Mouse (Mus musculus): ENCODE measurements around the gene Pink1. TPM values are rescaled to one million over a fixed set of nuclear protein-coding genes. Genes with fewer than 3 reads are reported as not detected.

Gene Pink1
- polyA plus RNA-seq, 1 experiment: 134 TPM

GRCm38 (mm10) chr4:138304340-138305104, 21.6 kb downstream of the Pink1 start, which contains the start of gene Ddost:
TSS of gene Ddost (plus strand) at chr4:138304730.
- Histone ChIP-seq H3K36me3 (ENCODE audit: control insufficient read depth, insufficient read depth, low read length) (no peaks in the 10 kb centered on the region), H3K27ac (ENCODE audit: control insufficient read depth, insufficient read depth, low read depth, low read length) (peak within 1 kb of the TSS; percentile 74), H3K4me3 (ENCODE audit: control insufficient read depth, low read depth, low read length) (peak within 1 kb of the TSS; percentile 78), H3K4me1 (ENCODE audit: control insufficient read depth, insufficient read depth, low read length) (peaks cover 5% of the 10 kb centered on the region), H3K27me3 (ENCODE audit: control insufficient read depth, insufficient read depth, low read length) (no peaks in the 10 kb centered on the region)
- no peak for TF ChIP-seq CTCF (IDR thresholded peaks at IDR 0.05; ENCODE audit: control insufficient read depth, insufficient read depth, insufficient replicate concordance, low read depth, low read length)
- TF ChIP-seq POLR2A (IDR thresholded peaks at IDR 0.05; ENCODE audit: control insufficient read depth, low read depth, low read length): peak; percentile 76

GRCm38 (mm10) chr4:138303742-138304141, 22.4 kb downstream of the Pink1 start:
- Histone ChIP-seq H3K4me1 (ENCODE audit: control insufficient read depth, insufficient read depth, low read length) (peaks cover 5% of the 10 kb centered on the region), H3K4me3 (ENCODE audit: control insufficient read depth, low read depth, low read length) (peak overlapping the region; percentile 78), H3K36me3 (ENCODE audit: control insufficient read depth, insufficient read depth, low read length) (no peaks in the 10 kb centered on the region), H3K27me3 (ENCODE audit: control insufficient read depth, insufficient read depth, low read length) (no peaks in the 10 kb centered on the region), H3K27ac (ENCODE audit: control insufficient read depth, insufficient read depth, low read depth, low read length) (peak overlapping the region; percentile 74; the same call in 1 of the 2 replicates)
- TF ChIP-seq CTCF (IDR thresholded peaks at IDR 0.05; ENCODE audit: control insufficient read depth, insufficient read depth, insufficient replicate concordance, low read depth, low read length) (no peak), POLR2A (IDR thresholded peaks at IDR 0.05; ENCODE audit: control insufficient read depth, low read depth, low read length) (no peak)

GRCm38 (mm10) chr4:138303011-138303410, 23.1 kb downstream of the Pink1 start:
- no peaks in the 10 kb centered on the region for H3K27me3 ChIP-seq (ENCODE audit: control insufficient read depth, insufficient read depth, low read length)
- TF ChIP-seq CTCF (IDR thresholded peaks at IDR 0.05; ENCODE audit: control insufficient read depth, insufficient read depth, insufficient replicate concordance, low read depth, low read length): no peak
- TF ChIP-seq POLR2A (IDR thresholded peaks at IDR 0.05; ENCODE audit: control insufficient read depth, low read depth, low read length): no peak
- H3K27ac ChIP-seq (ENCODE audit: control insufficient read depth, insufficient read depth, low read depth, low read length): no peak overlapping the region
- H3K4me1 ChIP-seq (ENCODE audit: control insufficient read depth, insufficient read depth, low read length): peaks cover 5% of the 10 kb centered on the region
- H3K4me3 ChIP-seq (ENCODE audit: control insufficient read depth, low read depth, low read length): no peak overlapping the region
- H3K36me3 ChIP-seq (ENCODE audit: control insufficient read depth, insufficient read depth, low read length): no peaks in the 10 kb centered on the region

GRCm38 (mm10) chr4:138301271-138301780, 24.8 kb downstream of the Pink1 start:
- no peaks in the 10 kb centered on the region for H3K27me3 ChIP-seq (ENCODE audit: control insufficient read depth, insufficient read depth, low read length)
- peaks cover 5% of the 10 kb centered on the region for H3K4me1 ChIP-seq (ENCODE audit: control insufficient read depth, insufficient read depth, low read length)
- H3K27ac ChIP-seq (ENCODE audit: control insufficient read depth, insufficient read depth, low read depth, low read length): no peak overlapping the region
- H3K36me3 ChIP-seq (ENCODE audit: control insufficient read depth, insufficient read depth, low read length): no peaks in the 10 kb centered on the region
- TF ChIP-seq CTCF (IDR thresholded peaks at IDR 0.05; ENCODE audit: control insufficient read depth, insufficient read depth, insufficient replicate concordance, low read depth, low read length) (no peak), POLR2A (IDR thresholded peaks at IDR 0.05; ENCODE audit: control insufficient read depth, low read depth, low read length) (no peak)
- no peak overlapping the region for H3K4me3 ChIP-seq (ENCODE audit: control insufficient read depth, low read depth, low read length)

GRCm38 (mm10) chr4:138293949-138294550, 32.1 kb downstream of the Pink1 start:
- no peak overlapping the region for H3K27ac ChIP-seq (ENCODE audit: control insufficient read depth, insufficient read depth, low read depth, low read length)
- no peaks in the 10 kb centered on the region for H3K36me3 ChIP-seq (ENCODE audit: control insufficient read depth, insufficient read depth, low read length)
- no peaks in the 10 kb centered on the region for H3K4me1 ChIP-seq (ENCODE audit: control insufficient read depth, insufficient read depth, low read length)
- TF ChIP-seq POLR2A (IDR thresholded peaks at IDR 0.05; ENCODE audit: control insufficient read depth, low read depth, low read length) (no peak), CTCF (IDR thresholded peaks at IDR 0.05; ENCODE audit: control insufficient read depth, insufficient read depth, insufficient replicate concordance, low read depth, low read length) (no peak)
- H3K27me3 ChIP-seq (ENCODE audit: control insufficient read depth, insufficient read depth, low read length): no peaks in the 10 kb centered on the region
- no peak overlapping the region for H3K4me3 ChIP-seq (ENCODE audit: control insufficient read depth, low read depth, low read length)

- Histone ChIP-seq H3K4me3 (ENCODE audit: control insufficient read depth, low read depth, low read length) (no peak overlapping the region), H3K27me3 (ENCODE audit: control insufficient read depth, insufficient read depth, low read length) (no peaks in the 10 kb centered on the region), H3K36me3 (ENCODE audit: control insufficient read depth, insufficient read depth, low read length) (no peaks in the 10 kb centered on the region), H3K4me1 (ENCODE audit: control insufficient read depth, insufficient read depth, low read length) (no peaks in the 10 kb centered on the region), H3K27ac (ENCODE audit: control insufficient read depth, insufficient read depth, low read depth, low read length) (no peak overlapping the region)
- no peak for TF ChIP-seq CTCF (IDR thresholded peaks at IDR 0.05; ENCODE audit: control insufficient read depth, insufficient read depth, insufficient replicate concordance, low read depth, low read length)
- no peak for TF ChIP-seq POLR2A (IDR thresholded peaks at IDR 0.05; ENCODE audit: control insufficient read depth, low read depth, low read length)
Observed at GRCm38 (mm10) chr4:138293261-138293948, 32.7 kb downstream of the Pink1 start.

- Histone ChIP-seq H3K27ac (ENCODE audit: control insufficient read depth, insufficient read depth, low read depth, low read length) (no peak overlapping the region), H3K27me3 (ENCODE audit: control insufficient read depth, insufficient read depth, low read length) (no peaks in the 10 kb centered on the region), H3K4me1 (ENCODE audit: control insufficient read depth, insufficient read depth, low read length) (no peaks in the 10 kb centered on the region; the same call in 1 of the 2 replicates), H3K4me3 (ENCODE audit: control insufficient read depth, low read depth, low read length) (no peak overlapping the region), H3K36me3 (ENCODE audit: control insufficient read depth, insufficient read depth, low read length) (no peaks in the 10 kb centered on the region)
- TF ChIP-seq POLR2A (IDR thresholded peaks at IDR 0.05; ENCODE audit: control insufficient read depth, low read depth, low read length) (no peak), CTCF (IDR thresholded peaks at IDR 0.05; ENCODE audit: control insufficient read depth, insufficient read depth, insufficient replicate concordance, low read depth, low read length) (no peak)
Observed at GRCm38 (mm10) chr4:138292028-138292427, 34.1 kb downstream of the Pink1 start.

Data from testis, adult 2 months (tissue).